Mouse (Mus musculus): ENCODE data around the gene Ubac1.
A peak's percentile ranks its signal among the peaks of the same experiment; 100 is the strongest.

Ubac1 gene

DNA sequence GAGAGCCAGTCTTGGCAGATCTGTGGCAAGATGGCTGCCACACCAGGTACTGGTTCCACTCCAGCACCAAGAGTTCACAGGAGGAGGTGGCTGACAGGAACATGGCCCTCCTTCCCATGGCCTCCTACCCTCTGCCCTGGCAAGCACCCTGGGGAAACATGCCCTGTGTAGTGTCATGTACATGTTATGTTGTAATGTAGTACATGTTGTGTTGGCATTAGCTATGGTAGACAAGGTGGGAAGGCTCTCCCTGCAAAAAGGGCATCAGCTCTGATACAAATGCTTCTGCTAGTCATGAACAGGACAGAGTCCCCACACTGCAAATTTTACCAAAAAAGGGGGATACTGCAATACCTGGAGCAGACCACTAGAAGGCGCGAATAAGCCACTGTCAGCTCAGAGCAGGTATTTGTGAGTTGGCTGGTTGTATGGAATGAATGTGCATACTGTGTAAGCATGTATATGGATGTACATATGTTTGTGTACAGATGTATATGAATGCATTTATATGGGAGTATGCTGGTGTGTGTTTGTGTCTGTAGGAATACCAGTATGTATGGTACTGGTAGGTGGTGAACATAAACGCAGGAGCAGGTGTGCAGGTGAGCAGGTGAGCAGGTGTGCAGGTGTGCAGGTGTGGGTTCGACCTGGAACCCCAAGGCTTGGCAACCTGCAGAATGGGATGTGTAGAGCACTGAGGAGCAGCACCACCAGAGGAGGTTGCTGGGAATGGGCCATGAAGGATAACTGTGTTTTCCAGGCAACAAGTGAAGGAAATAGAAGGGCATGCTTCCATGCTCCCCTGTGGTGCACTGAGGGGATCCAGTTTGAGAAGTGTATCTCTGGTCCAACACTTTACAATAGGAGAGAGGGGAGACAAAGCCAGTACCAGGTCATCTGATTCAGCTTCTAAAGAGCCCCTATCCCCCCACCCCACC lies 2.9 kb upstream of the Ubac1 start:
- DNase-seq (ENCODE audit: low spot score), result no peak

DNA sequence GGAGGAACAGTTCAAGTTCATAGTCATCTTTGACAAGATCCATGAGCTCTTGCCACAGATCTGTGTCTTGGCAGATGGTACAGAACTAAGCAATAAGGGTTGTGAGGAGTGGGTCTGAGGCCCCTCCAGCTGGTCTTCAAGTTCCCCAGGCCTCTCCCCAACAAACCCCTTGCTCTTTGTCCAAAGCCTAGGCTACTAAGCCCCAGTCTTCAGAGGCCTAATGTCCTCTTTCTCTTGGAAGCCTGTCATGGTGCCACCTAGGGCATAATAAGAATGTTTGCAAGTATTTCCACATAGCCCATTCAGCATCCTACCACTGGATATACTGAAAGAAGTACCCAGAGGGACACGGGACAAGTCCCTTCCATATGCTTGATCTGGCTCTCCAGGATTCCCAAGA lies 1.1 kb upstream of the Ubac1 start:
- no peak for DNase-seq (ENCODE audit: low spot score)

DNA sequence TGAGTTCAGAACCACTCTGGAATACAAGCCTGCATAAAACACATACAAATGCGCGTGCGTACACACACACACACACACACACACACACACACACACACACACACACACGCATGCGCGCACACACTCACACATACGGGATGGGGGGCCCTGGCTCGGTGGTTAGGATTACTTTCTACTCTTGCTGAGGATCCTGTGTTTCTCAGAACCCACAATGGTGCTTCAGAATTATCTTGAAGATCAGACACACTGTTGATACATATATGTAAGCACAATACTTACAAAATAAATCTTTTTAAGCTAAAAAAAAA lies 665 bp upstream of the Ubac1 start:
- DNase-seq (ENCODE audit: low spot score), result no peak

DNA sequence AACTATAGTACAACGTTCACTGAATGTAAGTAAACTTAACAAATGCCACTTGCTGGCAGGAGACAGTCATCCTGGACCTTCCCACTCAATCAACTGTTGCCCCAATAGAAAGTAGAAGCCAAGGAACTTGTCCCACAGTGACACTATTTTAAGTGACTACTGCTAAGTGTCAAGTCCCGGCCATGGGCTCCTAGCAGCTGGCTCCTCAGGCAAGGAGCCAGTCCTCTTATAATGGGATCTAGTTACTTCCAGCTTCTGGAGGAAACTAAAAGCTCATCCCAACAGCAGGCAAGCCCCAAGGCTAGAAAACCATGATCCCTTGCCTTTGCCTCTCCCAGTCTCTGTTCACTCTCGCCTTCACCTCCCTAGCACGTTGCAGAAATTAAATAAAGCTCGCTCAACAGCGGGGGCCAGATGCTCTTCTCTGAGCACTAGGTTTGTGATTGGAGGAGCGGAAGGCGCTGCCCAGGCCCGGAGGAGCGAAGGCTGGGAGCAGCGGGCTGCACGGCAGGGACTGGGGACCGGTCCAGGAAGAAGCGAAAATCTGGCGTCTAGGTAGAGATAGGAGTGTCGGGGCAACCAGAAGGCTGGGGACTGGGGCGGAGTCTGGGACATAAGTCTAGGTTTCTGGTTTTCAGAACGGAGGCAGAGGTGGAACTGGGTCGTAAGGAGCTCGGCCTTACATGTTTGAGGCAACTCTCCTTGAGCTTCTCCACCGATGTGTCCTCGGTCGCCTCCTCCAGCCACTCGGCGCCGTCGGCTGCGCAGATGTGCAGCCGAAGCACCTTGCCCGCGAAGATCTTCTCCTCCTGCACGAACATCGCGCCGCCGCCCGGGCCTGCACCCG lies 610 bp downstream of the Ubac1 start:
- no peak for DNase-seq (ENCODE audit: low spot score)

DNA sequence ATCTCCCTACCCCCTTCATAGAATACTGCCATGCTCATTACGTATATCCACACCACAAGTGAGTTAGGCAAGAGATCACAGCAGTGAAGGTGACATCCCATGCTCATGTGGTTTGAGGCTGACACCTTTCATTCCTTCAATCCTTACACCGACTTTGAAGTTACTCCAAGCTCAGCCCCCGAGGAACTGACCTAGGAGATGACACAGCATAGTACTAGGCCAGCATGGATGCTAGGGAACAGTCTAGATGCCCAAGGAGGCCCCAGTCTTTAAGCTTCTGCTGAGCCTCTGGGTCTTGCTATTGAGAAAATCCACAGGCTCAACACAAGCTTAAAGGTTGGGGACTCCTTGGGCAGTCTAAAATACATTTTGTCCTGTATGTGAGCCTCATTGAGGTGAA lies 1.6 kb downstream of the Ubac1 start:
- no peak for DNase-seq (ENCODE audit: low spot score)

DNA sequence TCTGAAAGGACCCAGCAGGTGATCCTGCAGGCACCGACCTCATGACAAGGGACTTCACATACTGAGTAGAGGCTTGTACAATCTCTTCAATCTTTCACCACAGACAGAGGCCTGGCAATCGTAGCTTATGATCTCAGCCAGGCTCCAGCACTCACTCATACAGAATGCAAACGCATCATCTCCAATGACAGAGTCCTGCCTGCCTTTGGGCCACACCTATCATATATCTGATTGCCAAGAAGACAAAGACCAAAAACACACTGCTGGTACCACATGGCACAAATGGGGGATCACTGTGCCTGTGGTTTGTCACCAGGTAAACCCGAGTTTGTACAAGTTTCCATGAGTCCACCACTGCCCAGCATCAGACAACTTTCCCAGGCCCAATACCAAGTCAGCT lies 4.2 kb downstream of the Ubac1 start:
- DNase-seq (ENCODE audit: low spot score), result no peak

DNA sequence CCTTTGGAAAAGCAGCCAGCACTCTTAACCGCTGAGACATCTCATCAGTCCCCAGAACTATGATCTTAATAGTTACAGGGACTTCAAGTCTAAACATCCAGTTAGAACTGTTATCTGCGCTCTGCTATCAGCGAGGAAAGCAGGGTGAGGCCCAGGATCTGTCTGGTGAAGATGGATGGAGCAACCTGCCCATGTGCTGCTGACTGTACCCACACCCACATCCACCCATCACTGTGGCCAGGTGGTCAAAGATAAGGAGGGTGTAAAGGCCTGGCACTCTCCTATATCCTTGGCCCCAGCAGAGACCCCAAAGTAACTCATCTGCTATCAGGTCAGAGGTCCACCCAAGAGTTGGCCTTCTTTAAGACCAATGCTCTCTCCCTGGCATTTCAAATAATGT lies 7.9 kb downstream of the Ubac1 start:
- peak; percentile 70 for DNase-seq (ENCODE audit: low spot score)

DNA sequence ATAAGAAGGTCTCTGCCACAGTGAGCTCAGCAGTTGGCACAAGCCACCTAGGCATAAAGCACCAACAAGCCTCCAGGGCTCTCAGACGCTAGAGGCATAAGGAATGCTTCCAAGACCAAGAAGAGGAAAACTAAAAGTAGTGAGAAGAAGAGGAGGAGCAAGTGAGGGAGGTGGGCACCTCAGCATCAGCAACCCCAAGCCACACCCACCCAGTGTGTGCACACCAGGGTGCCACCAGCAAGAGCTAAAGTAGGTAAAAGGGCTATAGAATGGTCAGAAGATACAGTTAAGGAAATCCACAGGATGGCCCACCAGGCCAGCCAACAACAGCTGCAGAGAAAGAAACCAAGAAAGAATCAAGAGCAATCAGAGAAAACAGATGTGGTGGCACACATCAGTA lies 10.1 kb downstream of the Ubac1 start:
- DNase-seq (ENCODE audit: low spot score), result no peak

DNA sequence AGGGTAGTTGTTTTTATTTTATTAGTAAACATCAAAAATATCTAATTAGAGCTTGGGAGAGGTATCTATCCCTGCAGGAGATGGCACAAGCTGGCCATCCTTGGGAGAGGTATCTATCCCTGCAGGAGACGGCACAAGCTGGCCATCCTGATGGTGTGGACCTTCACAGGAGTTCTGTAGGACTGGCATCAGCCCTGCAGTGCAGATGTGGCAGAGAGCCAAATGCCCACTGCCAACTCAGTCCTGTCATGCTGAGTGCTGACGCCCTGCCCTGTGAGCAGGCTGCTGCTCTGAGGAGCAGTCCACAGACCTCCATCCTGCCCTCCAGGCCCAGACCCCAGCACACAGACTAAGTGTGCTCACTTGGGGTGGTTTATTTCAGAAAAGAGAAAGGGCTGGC lies 19.5 kb downstream of the Ubac1 start:
- DNase-seq (ENCODE audit: low spot score), result no peak

DNA sequence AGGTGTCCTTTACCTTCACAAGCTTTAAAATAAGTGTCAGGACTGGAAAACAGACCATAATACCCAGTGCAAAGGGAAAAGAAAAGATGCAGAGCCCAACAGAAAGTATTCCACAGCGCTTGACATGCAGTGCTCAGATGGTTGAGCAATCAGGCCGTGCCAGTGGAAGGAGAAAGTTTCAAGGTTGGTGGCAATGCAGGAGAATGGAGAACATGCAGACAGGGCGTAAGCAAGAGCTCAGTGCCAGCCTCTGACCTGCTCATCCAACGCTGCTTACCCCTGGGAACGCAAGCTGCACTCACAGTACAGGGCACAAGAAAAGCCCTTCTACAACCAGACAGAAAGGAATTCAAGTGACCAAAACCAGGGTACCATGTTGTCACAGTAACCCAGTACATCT lies 20.4 kb downstream of the Ubac1 start:
- DNase-seq (ENCODE audit: low spot score), result no peak

DNA sequence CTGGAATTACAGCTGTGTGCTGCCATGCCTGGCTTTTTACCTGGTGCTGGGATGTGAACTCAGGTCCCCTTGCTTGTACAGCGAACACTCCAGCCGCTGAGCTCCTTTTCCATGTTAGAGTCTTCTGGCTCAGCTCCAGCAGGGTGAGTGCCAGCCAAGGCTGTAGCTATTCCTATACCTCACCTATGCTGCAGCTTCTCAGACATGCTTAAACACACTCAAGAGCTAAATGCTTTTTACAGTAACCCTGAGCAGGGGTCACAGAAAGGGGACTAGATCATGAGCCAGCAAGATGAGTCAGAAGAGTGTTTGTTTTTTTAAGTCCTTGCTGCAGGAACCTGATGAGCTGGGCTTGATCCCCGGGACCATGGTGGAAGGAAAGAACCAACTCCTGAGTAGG lies 23.8 kb downstream of the Ubac1 start:
- DNase-seq (ENCODE audit: low spot score), result no peak

DNA sequence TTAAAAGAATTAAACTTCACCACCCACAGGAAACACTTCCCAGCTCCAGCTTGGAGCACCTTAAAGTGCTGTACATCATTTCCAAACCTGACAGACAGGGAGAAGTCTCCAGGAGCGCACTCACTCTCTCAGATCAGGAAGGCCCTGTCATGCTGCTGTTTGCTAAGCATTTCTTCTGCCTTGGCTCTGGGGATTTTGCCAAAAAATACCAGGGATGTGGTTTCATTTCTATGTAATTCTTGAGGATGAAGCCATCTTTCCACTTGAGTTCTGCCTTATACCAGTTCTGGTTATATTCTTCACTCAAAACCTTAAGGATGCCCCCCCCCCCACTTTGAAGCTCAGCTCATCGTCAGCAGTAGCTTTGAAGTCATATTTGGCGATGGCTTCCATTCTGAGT lies 26.8 kb downstream of the Ubac1 start:
- no peak for DNase-seq (ENCODE audit: low spot score)

DNA sequence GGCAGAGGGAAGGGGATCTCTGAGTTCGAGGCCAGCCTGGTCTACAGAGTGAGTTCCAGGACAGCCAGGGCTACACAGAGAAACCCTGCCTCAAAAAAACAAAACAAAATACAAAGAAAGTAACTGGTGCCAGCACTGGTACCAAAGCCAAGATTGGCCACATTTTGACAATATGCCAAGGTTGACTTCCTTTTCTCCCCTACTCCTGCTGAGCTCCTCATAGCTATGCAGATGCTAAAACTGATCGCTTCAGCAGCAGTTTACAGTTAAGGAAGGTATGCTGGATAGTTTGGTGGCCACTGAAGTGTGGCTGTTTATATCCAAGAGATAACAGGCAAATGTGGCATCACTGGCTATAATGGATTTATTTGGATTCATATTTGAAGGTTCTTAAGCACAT lies 29.3 kb downstream of the Ubac1 start:
- no peak for DNase-seq (ENCODE audit: low spot score)

DNA sequence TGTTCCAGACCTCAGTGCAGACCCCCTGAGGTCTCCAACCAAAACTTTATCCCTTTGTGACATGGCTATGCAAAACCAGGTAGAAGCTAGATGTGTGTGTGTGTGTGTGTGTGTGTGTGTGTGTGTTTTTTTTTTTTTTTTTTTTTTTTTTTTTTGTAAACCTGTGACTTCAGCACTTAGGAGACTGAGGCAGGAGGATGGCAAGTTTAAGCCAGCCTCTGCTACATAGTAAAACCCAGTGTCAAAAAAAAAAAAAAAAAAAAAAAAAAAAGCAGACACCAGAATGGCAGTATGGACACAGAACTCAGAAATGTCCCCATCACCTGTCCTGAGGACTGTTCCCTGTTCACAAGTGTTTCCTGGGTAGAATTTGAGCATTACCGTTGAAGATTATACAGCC lies 31.9 kb downstream of the Ubac1 start:
- no peak for DNase-seq (ENCODE audit: low spot score)

DNA sequence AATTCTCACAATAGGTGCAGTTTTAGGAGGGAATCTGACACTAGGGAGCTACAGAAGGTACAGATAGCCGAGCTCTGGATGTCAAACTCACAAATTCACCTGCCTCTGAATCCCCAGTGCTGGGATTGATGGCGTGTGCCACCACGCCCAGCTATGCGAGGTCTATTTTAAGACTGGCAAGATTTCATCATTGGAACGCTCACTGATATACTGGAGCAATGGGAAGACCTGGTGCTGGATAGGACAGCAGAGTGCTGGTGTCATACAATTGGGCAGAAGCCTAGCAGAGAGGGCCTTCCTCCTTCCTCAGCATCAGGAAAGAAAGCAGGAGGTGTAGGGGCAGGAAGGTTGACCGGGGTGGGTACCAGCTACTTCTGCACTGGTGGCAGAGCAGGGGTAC lies 33.7 kb downstream of the Ubac1 start:
- no peak for DNase-seq (ENCODE audit: low spot score)

DNA sequence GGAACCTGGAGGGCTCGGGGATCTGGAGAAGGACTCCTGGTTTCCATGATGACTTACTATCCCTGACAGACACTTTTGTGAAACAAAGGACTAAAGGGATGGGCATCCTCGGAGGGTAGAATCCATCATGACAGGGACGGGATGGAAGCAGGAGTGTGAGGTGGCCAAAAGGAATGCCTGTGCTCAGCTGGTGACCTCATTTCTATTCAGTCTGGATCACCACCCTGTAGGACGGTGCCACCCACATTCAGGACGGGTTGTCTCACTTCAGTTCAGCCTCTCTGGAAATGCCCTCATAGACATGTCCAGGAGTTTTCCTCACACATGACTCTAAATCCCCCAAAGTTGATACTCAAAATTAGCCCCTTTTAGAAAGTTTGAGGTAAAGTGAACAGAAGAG lies 34.9 kb downstream of the Ubac1 start:
- DNase-seq (ENCODE audit: low spot score), result no peak

DNA sequence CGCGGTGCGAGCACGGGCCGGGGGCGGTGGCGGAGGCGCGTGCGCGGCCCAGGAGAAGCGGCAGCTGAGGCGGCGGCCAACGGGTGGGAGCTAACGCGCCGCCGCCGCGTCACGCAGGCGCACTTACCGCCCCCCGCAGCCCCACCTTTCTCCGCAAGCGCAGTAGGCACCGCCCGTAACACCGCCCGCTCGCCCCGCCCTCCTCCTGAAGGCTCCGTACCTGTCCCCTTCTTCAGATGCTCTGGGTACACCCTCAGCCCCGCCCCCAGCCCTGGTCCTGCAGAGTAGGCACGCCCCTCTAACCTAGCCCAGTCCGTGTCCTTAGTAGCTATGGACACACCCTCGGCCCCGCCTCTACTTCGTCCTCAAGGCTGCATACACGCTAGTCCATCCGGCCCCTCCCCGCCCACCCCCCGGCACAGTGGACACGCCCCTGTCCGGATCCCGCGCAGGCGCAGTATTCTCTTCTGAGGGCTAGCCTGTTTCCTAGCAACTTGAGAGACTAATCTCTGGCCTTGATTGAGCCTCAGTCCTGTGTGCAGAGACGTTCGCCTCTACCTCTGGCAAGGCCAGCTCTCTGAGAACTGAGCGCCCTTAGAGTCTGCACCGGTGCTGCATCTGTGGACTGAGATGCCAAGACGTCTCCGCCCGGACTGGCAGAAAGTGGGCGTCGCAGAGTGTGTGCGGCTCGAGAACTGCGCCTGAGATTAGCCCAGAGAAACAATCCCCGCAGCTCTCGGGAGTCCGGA lies 38.2 kb downstream of the Ubac1 start, which contains the start of gene Camsap1:
TSS of gene Camsap1 (minus strand) at position 124 of the 749 bp plus-strand sequence.
- DNase-seq (ENCODE audit: low spot score), result peak; percentile 99

DNA sequence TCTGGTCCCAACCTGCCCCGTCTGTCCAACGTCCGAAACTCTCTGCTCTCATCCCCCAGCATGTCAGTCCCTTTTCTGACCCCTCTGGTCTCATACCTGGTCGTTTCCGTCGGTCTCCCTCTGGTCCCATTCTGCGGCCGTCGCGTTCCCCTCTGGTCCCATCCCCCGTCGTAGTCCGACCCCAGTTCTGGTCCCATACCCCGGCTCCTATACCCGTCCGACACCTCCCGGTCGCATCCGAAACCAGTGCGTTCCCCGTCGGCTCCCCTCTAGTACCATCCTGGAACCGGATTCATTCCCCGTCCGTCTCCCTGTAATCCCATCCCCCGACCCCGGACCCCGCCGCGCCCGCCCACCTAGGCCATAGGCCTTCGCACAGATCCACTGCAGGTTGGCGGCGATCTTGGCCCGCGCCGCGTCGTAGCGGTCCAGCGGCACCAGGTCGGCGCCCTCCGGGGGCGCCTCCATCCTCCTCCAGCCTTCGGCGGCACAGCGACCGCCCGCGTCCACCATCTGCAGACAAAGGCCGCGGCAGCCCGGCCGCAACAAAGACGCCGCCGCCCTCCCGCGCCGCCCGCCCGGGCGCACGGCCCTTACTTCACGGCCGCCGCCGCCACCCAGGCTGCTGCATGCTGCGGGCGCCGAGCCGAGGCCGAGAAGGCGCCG lies 39.0 kb downstream of the Ubac1 start:
- DNase-seq (ENCODE audit: low spot score), result no peak

DNA sequence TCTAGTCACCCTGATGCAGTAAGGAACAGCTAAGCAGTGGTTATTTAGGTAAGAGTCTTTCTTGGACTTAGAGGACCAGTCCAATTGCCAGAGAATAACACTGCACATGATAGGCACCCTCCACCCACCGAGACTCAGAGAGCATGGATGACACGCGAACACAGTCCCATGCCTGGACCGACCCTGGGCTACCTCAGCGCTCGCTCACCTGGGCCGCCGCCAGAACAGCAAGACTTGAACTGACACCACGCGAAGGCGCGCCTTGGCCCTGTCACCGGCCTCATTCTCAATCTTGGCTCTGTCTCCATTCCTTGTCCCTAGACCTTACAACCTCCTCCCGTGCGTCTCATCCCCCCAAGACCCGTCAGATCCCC lies 39.5 kb downstream of the Ubac1 start:
- peak; percentile 39 for DNase-seq (ENCODE audit: low spot score)

DNA sequence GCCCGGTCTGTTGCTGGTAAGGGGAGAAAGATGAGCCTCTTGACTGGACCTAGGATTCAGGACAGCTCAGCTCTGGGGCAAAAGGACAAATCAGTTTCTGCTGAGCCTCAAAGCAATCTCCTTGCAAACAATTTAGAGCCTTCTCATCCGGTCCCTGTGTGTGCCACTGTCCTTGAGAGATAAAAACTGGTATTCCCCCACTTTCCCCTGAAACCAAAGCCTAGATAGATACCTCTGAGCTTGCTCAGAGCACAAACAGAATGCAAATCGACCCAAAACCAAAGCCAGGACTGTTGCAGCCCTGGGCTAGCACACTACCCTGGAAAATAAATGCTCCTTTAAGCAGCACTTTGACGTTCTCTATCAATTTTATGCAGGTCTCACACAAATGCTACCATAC lies 42.5 kb downstream of the Ubac1 start:
- DNase-seq (ENCODE audit: low spot score), result no peak

DNA sequence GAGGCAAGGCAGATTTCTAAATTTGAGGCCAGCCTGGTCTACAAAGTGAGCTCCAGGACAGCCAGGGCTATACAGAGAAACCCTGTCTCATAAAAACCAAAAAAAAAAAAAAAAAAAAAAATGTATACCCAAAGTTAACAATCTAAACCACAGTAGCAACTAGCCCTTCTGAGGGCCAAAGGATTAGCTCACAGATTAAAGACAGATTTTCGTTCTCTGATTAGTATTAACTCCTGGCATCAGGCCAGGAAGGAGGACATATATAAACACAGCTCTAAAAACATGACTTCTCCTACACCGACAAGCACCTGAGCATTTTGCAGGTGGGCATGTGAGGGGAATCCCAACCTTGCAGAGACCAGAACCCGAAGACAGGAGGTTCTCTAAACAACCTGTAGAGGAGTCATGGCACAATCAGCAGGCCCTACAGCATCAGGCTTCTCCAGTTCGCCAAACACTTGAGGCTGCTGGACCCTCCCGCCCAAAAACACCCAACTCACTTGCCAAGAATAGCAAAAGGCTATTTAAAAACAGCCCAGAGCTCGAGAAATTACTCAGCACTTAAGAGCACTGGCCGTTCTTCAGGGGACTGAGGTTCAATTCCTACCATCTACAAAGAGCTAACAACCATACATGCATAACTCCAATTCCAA lies 43.8 kb downstream of the Ubac1 start:
- DNase-seq (ENCODE audit: low spot score), result no peak
